Mouse (Mus musculus): Measurements from ENCODE around the gene Actl6b. TPM values are rescaled to one million over a fixed set of nuclear protein-coding genes. Genes with fewer than 3 reads are reported as not detected.

Actl6b gene
- polyA plus RNA-seq, 1 experiment from 2014 or later = not detected

- no peaks in the 10 kb centered on the region for H3K36me3 ChIP-seq (ENCODE audit: insufficient read depth, low read length)
These were observed 37.2 kb downstream of the Actl6b start for GRCm38 (mm10) chr5:137590507-137590906.

GRCm38 (mm10) chr5:137595921-137596320 is 42.6 kb downstream of the Actl6b start:
- peaks cover 6% of the 10 kb centered on the region; the same call in 1 of the 2 replicates for H3K4me1 ChIP-seq (replicated peaks; ENCODE audit: insufficient read depth, low read length)
- WGBS = 80% methylated on average over 7 of the region's 7 CpGs
- DNase-seq (ENCODE audit: low spot score) (no peak), ATAC-seq (replicated peaks; ENCODE audit: low FRiP score, low read depth) (no peak)
- no peak overlapping the region for H3K9ac ChIP-seq (ENCODE audit: low read depth, low read length)
- no peak for TF ChIP-seq CTCF (IDR thresholded peaks at IDR 0.05; ENCODE audit: low read depth)
- no peak overlapping the region for H3K4me3 ChIP-seq (replicated peaks; ENCODE audit: low read depth, low read length)
- H3K9me3 ChIP-seq (replicated peaks; ENCODE audit: low read length) = no peaks in the 10 kb centered on the region
- H3K36me3 ChIP-seq (ENCODE audit: insufficient read depth, low read length) = no peaks in the 10 kb centered on the region
- no peak overlapping the region for H3K4me2 ChIP-seq (ENCODE audit: low read length)
- no peak overlapping the region for H3K27ac ChIP-seq
- H3K27me3 ChIP-seq (ENCODE audit: insufficient read depth, low read length) = no peaks in the 10 kb centered on the region

More at GRCm38 (mm10) chr5:137590507-137590906, 37.2 kb downstream of the Actl6b start:
- DNase-seq (ENCODE audit: low spot score) (no peak), ATAC-seq (replicated peaks; ENCODE audit: low FRiP score, low read depth) (no peak)
- WGBS = 75% methylated on average over 5 of the region's 5 CpGs
- Histone ChIP-seq H3K4me2 (ENCODE audit: low read length) (no peak overlapping the region), H3K4me3 (replicated peaks; ENCODE audit: low read depth, low read length) (no peak overlapping the region), H3K4me1 (replicated peaks; ENCODE audit: insufficient read depth, low read length) (no peaks in the 10 kb centered on the region), H3K9ac (ENCODE audit: low read depth, low read length) (no peak overlapping the region), H3K27me3 (ENCODE audit: insufficient read depth, low read length) (no peaks in the 10 kb centered on the region), H3K27ac (no peak overlapping the region), H3K9me3 (replicated peaks; ENCODE audit: low read length) (no peaks in the 10 kb centered on the region)
- TF ChIP-seq CTCF (IDR thresholded peaks at IDR 0.05; ENCODE audit: low read depth) = no peak

DNA sequence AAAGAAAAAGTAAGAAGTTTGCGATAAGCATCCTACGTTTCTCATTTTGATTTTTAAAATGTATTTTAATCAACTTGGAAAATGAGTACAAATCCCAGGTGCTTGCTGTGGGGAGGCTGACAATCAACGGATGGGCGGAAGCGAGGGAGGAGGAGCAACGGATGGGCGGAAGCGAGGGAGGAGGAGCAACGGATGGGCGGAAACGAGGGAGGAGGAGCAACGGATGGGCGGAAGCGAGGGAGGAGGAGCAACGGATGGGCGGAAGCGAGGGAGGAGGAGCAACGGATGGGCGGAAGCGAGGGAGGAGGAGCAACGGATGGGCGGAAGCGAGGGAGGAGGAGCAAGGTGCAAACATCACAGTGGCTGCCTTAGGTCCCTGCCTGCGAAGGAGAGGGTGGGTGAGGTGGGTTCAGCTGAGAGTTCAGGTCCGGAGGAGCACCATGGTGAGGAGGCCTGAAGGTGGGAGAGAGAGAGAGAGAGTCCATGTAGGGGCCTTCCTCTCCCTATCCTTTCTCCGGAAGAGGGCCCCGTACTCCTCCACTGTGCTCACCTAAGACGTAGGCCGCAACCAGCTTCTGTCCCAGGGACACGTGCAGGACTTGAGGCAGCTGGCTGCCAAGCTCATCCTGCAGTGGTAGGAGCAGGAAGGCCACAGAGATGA is 43.4 kb downstream of the Actl6b start:
- H3K4me2 ChIP-seq (ENCODE audit: low read length) = peak overlapping the region; percentile 31; the same call in 1 of the 2 replicates
- TF ChIP-seq CTCF (IDR thresholded peaks at IDR 0.05; ENCODE audit: low read depth) = no peak
- H3K9me3 ChIP-seq (replicated peaks; ENCODE audit: low read length) = no peaks in the 10 kb centered on the region
- WGBS = 29% methylated on average over 29 of the region's 30 CpGs
- H3K9ac ChIP-seq (ENCODE audit: low read depth, low read length) = no peak overlapping the region
- ATAC-seq (replicated peaks; ENCODE audit: low FRiP score, low read depth) (no peak), DNase-seq (ENCODE audit: low spot score) (peak; percentile 45)
- H3K27me3 ChIP-seq (ENCODE audit: insufficient read depth, low read length) = no peaks in the 10 kb centered on the region
- peaks cover 6% of the 10 kb centered on the region; the same call in 1 of the 2 replicates for H3K4me1 ChIP-seq (replicated peaks; ENCODE audit: insufficient read depth, low read length)
- H3K27ac ChIP-seq = peak overlapping the region; percentile 14; the same call in 1 of the 2 replicates
- H3K36me3 ChIP-seq (ENCODE audit: insufficient read depth, low read length) = no peaks in the 10 kb centered on the region
- no peak overlapping the region for H3K4me3 ChIP-seq (replicated peaks; ENCODE audit: low read depth, low read length)

GRCm38 (mm10) chr5:137597625-137598024 is 44.3 kb downstream of the Actl6b start:
- no peak for TF ChIP-seq CTCF (IDR thresholded peaks at IDR 0.05; ENCODE audit: low read depth)
- Histone ChIP-seq H3K9me3 (replicated peaks; ENCODE audit: low read length) (no peaks in the 10 kb centered on the region), H3K36me3 (ENCODE audit: insufficient read depth, low read length) (no peaks in the 10 kb centered on the region), H3K9ac (ENCODE audit: low read depth, low read length) (no peak overlapping the region), H3K4me2 (ENCODE audit: low read length) (no peak overlapping the region), H3K27ac (no peak overlapping the region), H3K4me1 (replicated peaks; ENCODE audit: insufficient read depth, low read length) (peaks cover 6% of the 10 kb centered on the region), H3K4me3 (replicated peaks; ENCODE audit: low read depth, low read length) (no peak overlapping the region), H3K27me3 (ENCODE audit: insufficient read depth, low read length) (no peaks in the 10 kb centered on the region)
- 97% methylated on average over 6 of the region's 6 CpGs for WGBS
- DNase-seq (ENCODE audit: low spot score) (no peak), ATAC-seq (replicated peaks; ENCODE audit: low FRiP score, low read depth) (no peak)

DNA sequence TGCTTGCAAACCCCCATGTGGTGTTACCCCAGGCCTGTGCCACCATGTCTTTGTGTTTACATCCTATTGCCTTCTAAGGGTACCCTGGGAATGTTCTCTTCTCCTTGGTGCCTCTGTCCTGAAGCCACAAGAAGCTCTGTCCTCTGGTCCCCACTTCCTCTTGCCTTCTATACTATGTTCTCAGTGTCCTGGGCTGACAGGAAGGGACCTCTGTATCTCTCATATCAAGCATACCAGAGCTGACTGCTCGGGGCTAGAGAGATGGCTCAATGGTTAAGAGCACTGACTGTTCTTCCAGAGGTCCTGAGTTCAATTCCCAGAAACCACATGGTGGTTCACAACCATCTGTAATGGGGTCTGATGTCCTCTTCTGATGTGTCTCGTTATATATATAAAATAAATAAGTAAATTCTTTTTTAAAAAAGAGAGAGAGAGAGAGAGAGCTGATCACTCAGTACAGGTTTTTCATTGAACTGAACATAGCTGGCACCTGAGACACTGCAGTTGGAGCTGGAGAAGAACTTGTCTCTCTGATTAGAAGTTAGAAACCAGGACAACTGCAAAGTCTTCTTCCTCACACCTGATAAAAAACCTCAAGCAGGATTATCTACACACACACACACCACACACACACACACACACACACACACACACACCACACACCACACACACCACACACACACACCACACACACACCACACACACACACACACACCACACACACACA is 44.9 kb downstream of the Actl6b start:
- 72% methylated on average over 2 of the region's 2 CpGs for WGBS

GRCm38 (mm10) chr5:137599600-137599999 is 46.3 kb downstream of the Actl6b start:
- DNase-seq (ENCODE audit: low spot score) (peak; percentile 43), ATAC-seq (replicated peaks; ENCODE audit: low FRiP score, low read depth) (no peak)
- no peaks in the 10 kb centered on the region for H3K9me3 ChIP-seq (replicated peaks; ENCODE audit: low read length)
- TF ChIP-seq CTCF (IDR thresholded peaks at IDR 0.05; ENCODE audit: low read depth) = no peak
- peak overlapping the region; percentile 78 for H3K9ac ChIP-seq (ENCODE audit: low read depth, low read length)
- H3K4me2 ChIP-seq (ENCODE audit: low read length) = peak overlapping the region; percentile 97
- no peaks in the 10 kb centered on the region for H3K27me3 ChIP-seq (ENCODE audit: insufficient read depth, low read length)
- H3K4me1 ChIP-seq (replicated peaks; ENCODE audit: insufficient read depth, low read length) = peaks cover 10% of the 10 kb centered on the region
- 34% methylated on average over 9 of the region's 9 CpGs for WGBS
- H3K36me3 ChIP-seq (ENCODE audit: insufficient read depth, low read length) = no peaks in the 10 kb centered on the region
- H3K4me3 ChIP-seq (replicated peaks; ENCODE audit: low read depth, low read length) = peak overlapping the region; percentile 72
- H3K27ac ChIP-seq = peak overlapping the region; percentile 83

More for the DNA sequence above, 44.9 kb downstream of the Actl6b start:
- H3K4me2 ChIP-seq (ENCODE audit: low read length) = no peak overlapping the region
- no peak overlapping the region for H3K9ac ChIP-seq (ENCODE audit: low read depth, low read length)
- H3K9me3 ChIP-seq (replicated peaks; ENCODE audit: low read length) = no peaks in the 10 kb centered on the region
- H3K36me3 ChIP-seq (ENCODE audit: insufficient read depth, low read length) = no peaks in the 10 kb centered on the region
- no peaks in the 10 kb centered on the region for H3K27me3 ChIP-seq (ENCODE audit: insufficient read depth, low read length)
- TF ChIP-seq CTCF (IDR thresholded peaks at IDR 0.05; ENCODE audit: low read depth) = no peak
- H3K4me1 ChIP-seq (replicated peaks; ENCODE audit: insufficient read depth, low read length) = peaks cover 10% of the 10 kb centered on the region
- H3K27ac ChIP-seq = no peak overlapping the region
- no peak for ATAC-seq (replicated peaks; ENCODE audit: low FRiP score, low read depth)
- H3K4me3 ChIP-seq (replicated peaks; ENCODE audit: low read depth, low read length) = no peak overlapping the region
- no peak for DNase-seq (ENCODE audit: low spot score)
